Mouse (Mus musculus) duodenum, adult 2 months (tissue): ENCODE data around the gene Icam5. TPM values are rescaled to one million over a fixed set of nuclear protein-coding genes. Genes with fewer than 3 reads are reported as not detected.

Source experiments
- polyA plus RNA-seq: library from polyadenylated mRNA; depleted of rRNA; stranded (reverse); fragments of >200 nt; gene quantifications from 2 replicates; pipeline ENCODE4 v1.2.3, GENCODE M21; 2012; ENCODE audit warnings: low replicate concordance; rRNA removed

The Icam5 gene
- polyA plus RNA-seq: 0.13 TPM in 2 replicates

DNA sequence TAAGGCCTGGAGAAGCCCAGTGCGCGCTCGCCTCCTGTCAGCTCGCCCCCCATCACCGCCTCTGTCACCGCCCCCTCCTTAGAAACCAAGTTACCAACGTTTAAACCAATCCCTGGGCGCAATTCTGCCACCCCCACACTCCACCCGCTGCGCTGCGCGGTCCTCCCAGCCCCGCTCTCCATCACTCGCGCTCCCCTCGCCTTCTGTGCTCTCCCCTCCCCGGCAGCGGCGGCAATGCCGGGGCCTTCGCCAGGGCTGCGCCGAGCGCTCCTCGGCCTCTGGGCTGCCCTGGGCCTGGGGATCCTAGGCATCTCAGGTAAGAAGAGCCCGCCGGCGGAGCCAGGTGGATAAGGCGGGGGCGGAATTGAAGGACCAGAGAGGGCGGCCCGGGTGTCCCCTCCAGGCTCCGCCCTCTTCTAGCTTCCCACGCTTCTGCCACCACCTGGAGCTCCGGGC is at the start of gene Icam5:
Icam5 (plus strand) TSS at position 178 of the 456 bp plus-strand sequence.

DNA sequence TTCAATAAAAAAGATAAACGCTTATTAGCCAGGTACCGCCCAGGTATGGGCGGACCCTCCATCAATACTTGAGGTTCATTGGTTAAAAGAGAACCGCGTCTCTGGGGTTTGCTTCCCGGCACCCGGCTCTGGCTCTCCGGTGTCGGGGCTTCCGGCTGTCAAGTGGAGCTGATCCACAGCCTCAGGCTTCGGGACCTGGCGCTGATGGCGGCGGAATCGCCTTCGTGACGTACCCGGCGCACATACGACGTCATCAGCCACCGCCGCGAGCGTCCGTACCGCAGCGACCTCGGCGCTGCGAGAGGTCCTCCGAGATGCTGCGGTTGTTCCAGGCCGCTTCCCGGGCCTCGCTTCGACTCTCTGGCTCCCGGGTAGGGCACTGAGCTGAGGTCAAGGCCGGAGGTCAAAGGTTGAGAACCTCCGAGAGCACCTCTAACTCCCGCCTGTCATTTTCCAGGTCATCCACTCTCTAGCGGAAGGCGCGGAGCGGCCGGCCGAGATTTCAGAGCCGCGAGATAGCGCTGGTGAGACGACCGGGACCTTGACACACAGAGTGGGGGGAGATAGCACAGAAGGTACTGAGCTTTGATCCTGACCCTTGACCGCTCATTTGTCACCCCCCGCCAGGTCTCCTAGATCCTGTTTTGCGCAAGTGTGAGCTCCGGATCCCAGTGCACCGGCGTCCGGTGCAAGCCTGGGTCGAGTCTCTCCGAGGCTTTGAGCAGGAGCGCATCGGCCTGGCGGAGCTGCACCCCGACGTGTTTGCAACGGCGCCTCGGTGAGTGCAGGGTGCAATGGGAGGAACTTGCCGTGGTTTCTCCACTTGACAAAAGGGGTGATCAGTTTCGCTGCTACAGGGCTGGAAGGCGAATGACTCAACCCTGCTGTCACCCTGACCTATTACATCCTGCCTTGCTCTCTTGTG is 29.0 kb upstream of the Icam5 start, which contains the start of gene Mrpl4:
Mrpl4 (plus strand) TSS at position 112 of the 925 bp plus-strand sequence.

DNA sequence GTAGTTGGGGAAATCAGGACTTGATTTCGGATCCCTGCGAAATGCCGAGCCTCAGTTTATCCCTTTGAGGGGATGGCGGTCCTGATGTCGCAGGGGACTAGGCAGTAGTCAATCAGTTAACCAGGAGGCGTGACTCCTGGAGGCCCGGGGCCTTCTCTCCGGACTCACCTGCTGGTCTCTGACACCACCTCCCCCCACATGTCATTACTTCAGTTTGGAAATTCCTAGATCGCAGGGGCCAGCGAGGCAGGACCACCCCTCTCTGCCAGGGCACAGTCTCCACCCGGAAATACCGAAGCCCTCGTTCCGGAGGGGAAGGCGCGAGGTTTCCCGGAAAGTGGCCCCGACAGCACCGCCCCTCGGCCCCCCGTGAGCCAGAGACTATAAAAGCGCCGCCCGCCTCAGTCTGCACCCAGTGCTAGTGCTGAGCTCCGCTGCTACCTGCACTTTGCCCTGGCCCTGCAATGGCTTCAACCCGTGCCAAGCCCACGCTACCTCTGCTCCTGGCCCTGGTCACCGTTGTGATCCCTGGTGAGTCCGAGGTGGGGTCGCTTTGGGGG is 16.2 kb upstream of the Icam5 start, which contains the start of gene Icam1:
Icam1 (plus strand) TSS at position 415 of the 560 bp plus-strand sequence.

DNA sequence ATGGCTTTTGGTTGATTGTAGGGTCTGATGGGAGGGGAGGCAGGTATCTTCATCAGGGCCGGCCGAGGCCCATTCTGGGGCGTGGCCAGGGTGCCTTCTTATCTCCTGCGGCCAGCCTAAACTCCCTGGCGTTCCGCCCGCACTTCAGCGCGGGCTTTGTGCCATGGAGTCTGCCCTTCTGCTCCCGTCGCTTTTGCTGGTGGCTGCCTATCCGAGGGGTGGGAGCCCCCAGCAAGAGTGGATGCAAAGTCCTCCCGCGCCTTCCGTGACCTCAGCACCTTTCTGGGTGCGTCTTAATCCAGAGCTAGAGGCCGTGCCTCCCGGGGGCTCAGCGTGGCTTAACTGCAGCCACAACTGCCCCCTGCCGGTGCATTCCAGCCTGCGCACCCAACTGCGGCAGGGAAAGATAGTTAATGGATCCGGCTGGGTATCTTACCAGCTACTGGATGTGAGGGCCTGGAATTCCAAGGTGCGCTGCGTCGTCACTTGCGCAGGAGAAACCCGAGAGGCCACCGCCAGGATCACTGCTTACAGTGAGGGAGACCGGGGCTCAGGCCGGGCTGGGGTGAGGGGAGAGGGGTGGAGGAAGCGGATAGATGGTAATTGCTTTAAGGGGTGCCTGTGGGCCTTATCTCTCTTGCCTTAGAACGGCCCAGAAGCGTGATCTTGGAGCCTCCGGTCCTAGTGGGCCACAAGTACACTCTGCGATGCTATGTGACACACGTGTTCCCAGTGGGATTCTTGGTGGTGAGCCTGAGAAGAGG is 2.4 kb upstream of the Icam5 start, which contains the start of gene Icam4:
Icam4 (plus strand) TSS at position 83 of the 764 bp plus-strand sequence.

DNA sequence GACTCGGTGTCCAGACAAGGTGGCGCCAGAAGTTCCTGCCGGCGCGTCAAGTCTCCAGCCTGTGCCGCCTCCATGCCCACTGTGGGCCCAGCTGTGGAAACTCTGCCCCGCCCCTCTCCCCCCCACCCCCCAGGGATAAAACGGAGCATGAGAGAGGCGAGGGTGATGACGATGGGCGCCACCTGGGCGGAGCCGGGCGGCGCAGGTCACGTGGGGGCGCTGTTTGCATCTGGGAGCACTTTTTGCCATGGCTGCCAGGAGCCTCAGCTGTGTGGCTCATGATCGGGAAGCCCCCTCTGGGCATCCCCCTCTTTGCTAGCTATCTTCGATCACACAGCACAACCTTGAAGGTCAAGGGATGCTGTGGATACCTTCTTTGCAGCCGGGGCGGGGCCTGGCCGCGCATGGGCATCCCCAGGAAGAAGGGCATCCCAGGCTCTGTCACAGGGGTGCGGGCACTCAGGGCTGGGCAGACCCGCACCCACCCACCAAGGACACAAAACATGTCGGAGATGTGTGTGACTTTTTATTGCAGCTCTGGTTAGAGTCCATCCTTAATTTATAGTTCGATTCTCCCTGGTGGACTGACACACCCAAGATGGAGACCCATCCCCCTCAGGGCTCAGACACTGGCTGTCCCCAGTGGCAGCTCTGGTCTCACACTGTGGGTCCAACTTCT is 35.3 kb downstream of the Icam5 start, which contains the start of gene Zglp1:
Zglp1 (minus strand) TSS at position 88 of the 679 bp plus-strand sequence.

DNA sequence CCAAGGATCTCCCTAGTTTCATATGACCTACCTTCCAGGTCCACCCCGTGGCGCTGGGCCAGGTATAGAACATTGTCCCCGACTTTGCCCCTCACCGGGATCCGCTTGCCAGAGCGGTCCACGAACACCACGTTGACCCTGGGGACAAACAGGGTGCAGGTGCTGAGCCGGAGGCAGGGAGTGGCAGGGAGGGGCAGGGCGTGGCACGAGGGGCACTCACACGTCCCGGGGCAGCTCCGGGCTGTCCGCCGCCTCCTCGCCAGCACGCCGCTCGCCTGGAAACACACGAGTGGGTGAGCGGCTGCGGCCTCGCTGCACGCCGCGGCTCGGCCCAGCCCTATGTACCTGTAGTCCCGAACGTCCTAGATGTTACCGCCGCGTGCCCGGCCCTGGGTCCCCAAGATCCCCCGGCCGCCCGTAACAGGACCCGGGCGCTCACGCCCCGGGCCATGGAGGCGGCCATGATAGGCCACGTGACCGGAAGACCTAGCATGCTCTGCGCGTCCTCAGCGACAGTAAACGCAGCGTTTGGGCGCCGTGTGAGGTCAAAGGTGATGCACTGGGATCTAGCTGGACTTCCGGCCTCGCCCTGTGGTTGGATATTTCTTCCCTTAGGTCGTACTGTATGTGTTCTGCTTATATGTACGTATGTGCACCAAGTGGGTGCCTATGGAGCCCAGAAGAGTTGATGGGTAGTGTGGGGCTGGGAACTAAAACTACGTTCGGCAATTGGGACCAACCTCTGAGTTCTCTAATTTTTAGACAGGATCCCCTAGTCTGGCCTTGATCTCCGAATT is 41.4 kb downstream of the Icam5 start, which contains the start of the genes Gm49373 and Fdx1l:
Gm49373 (minus strand) TSS at position 53 of the 797 bp plus-strand sequence.
Fdx1l (minus strand) TSS at position 571 of the 797 bp plus-strand sequence.

Other genes with a start within 250 kb of the Icam5 start
- gene Col5a3, start 217.0 kb upstream of the Icam5 start, polyA plus RNA-seq: 3.6 and 4.2 TPM in 2 replicates
- gene Rdh8, start 213.6 kb upstream of the Icam5 start, polyA plus RNA-seq: not detected in 2 replicates
- gene A230050P20Rik, start 163.4 kb upstream of the Icam5 start, polyA plus RNA-seq: 30.5 and 45.4 TPM in 2 replicates
- gene Angptl6, start 152.3 kb upstream of the Icam5 start, polyA plus RNA-seq: 5.3 and 7.1 TPM in 2 replicates
- gene Ppan, start 143.9 kb upstream of the Icam5 start, polyA plus RNA-seq: 42.0 and 95.8 TPM in 2 replicates
- 85.5 and 104 TPM in 2 replicates for gene Eif3g, start 133.4 kb upstream of the Icam5 start, polyA plus RNA-seq
- 18.2 and 20.2 TPM in 2 replicates for gene Dnmt1, start 72.2 kb upstream of the Icam5 start, polyA plus RNA-seq
- gene S1pr2, start 55.3 kb upstream of the Icam5 start, polyA plus RNA-seq: 1.6 and 2.6 TPM in 2 replicates
- 130 and 187 TPM in 2 replicates for gene Mrpl4, start 29.3 kb upstream of the Icam5 start, polyA plus RNA-seq
- 6.5 TPM in 2 replicates for gene Icam1, start 16.1 kb upstream of the Icam5 start, polyA plus RNA-seq
- 0.14 and 0.83 TPM in 2 replicates for gene Icam4, start 2.7 kb upstream of the Icam5 start, polyA plus RNA-seq
- 0.25 and 0.50 TPM in 2 replicates for gene Zglp1, start 35.0 kb downstream of the Icam5 start, polyA plus RNA-seq
- 0.15 and 0.40 TPM in 2 replicates for gene Gm49373, start 41.0 kb downstream of the Icam5 start, polyA plus RNA-seq
- gene Fdx1l, start 41.5 kb downstream of the Icam5 start, polyA plus RNA-seq: 29.2 and 69.8 TPM in 2 replicates
- 13.2 and 24.6 TPM in 2 replicates for gene Gm38431, start 59.9 kb downstream of the Icam5 start, polyA plus RNA-seq
- gene Raver1, start 59.9 kb downstream of the Icam5 start, polyA plus RNA-seq: 70.5 and 116 TPM in 2 replicates
- 21.7 and 25.1 TPM in 2 replicates for gene Tyk2, start 99.2 kb downstream of the Icam5 start, polyA plus RNA-seq
- 16.3 and 27.9 TPM in 2 replicates for gene Cdc37, start 117.9 kb downstream of the Icam5 start, polyA plus RNA-seq
- gene Pde4a, start 133.6 kb downstream of the Icam5 start, polyA plus RNA-seq: 2.9 and 4.7 TPM in 2 replicates
- gene Keap1, start 207.3 kb downstream of the Icam5 start, polyA plus RNA-seq: 68.3 and 85.9 TPM in 2 replicates
- 0.13 and 0.16 TPM in 2 replicates for gene S1pr5, start 216.4 kb downstream of the Icam5 start, polyA plus RNA-seq
- gene Atg4d, start 233.2 kb downstream of the Icam5 start, polyA plus RNA-seq: 75.4 and 213 TPM in 2 replicates